Mouse (Mus musculus): Measurements from ENCODE around the gene Mycbp.
"Not testable (repeated sequence)": the region's sequence is repeated elsewhere in the genome, so short reads cannot be mapped to it uniquely, and the experiment has no call there.

Gene Mycbp

GRCm38 (mm10) chr4:123929994-123930393, 25.4 kb downstream of the Mycbp start:
- in situ Hi-C loops (cut with MboI; ENCODE audit: low pct_unique_long_range_greater_than_20kb in 1 of 2, low sequenced_read_pairs in 2 of 2, unreplicated experiment in 1 of 2), result no loop called here

- in situ Hi-C loops (cut with MboI; ENCODE audit: low pct_unique_long_range_greater_than_20kb in 1 of 2, low sequenced_read_pairs in 2 of 2, unreplicated experiment in 1 of 2), result no loop called here
Observed at GRCm38 (mm10) chr4:123934306-123934705, 29.7 kb downstream of the Mycbp start.

GRCm38 (mm10) chr4:123936059-123936458, 31.4 kb downstream of the Mycbp start:
- in situ Hi-C loops (cut with MboI; ENCODE audit: low pct_unique_long_range_greater_than_20kb in 1 of 2, low sequenced_read_pairs in 2 of 2, unreplicated experiment in 1 of 2), result no loop called here

GRCm38 (mm10) chr4:123939838-123940237, 35.2 kb downstream of the Mycbp start:
- in situ Hi-C loops (cut with MboI; ENCODE audit: low pct_unique_long_range_greater_than_20kb in 1 of 2, low sequenced_read_pairs in 2 of 2, unreplicated experiment in 1 of 2), result no loop called here

- in situ Hi-C loops (cut with MboI; ENCODE audit: low pct_unique_long_range_greater_than_20kb in 1 of 2, low sequenced_read_pairs in 2 of 2, unreplicated experiment in 1 of 2), result not testable (repeated sequence)
Observed at GRCm38 (mm10) chr4:123940878-123941277, 36.2 kb downstream of the Mycbp start.

- in situ Hi-C loops (cut with MboI; ENCODE audit: low pct_unique_long_range_greater_than_20kb in 1 of 2, low sequenced_read_pairs in 2 of 2, unreplicated experiment in 1 of 2), result no loop called here
Observed at GRCm38 (mm10) chr4:123946701-123947100, 42.1 kb downstream of the Mycbp start.

GRCm38 (mm10) chr4:123947149-123947548, 42.5 kb downstream of the Mycbp start:
- in situ Hi-C loops (cut with MboI; ENCODE audit: low pct_unique_long_range_greater_than_20kb in 1 of 2, low sequenced_read_pairs in 2 of 2, unreplicated experiment in 1 of 2), result no loop called here

GRCm38 (mm10) chr4:123948901-123949300, 44.3 kb downstream of the Mycbp start:
- in situ Hi-C loops (cut with MboI; ENCODE audit: low pct_unique_long_range_greater_than_20kb in 1 of 2, low sequenced_read_pairs in 2 of 2, unreplicated experiment in 1 of 2), result no loop called here

- in situ Hi-C loops (cut with MboI; ENCODE audit: low pct_unique_long_range_greater_than_20kb in 1 of 2, low sequenced_read_pairs in 2 of 2, unreplicated experiment in 1 of 2), result loop anchor here (10.0 to 25.0 kb wide), 3 partner anchors 165 to 713 kb away; partner anchors contain the start of gene Pou3f1 (in 2 of the 2)
Observed at GRCm38 (mm10) chr4:123949649-123950048, 45.0 kb downstream of the Mycbp start.

- in situ Hi-C loops (cut with MboI; ENCODE audit: low pct_unique_long_range_greater_than_20kb in 1 of 2, low sequenced_read_pairs in 2 of 2, unreplicated experiment in 1 of 2), result loop anchor here (10.0 to 25.0 kb wide), 3 partner anchors 163 to 710 kb away; partner anchors contain the start of gene Pou3f1 (in 2 of the 2)
Observed at GRCm38 (mm10) chr4:123952059-123952458, 47.4 kb downstream of the Mycbp start.

- in situ Hi-C loops (cut with MboI; ENCODE audit: low pct_unique_long_range_greater_than_20kb in 1 of 2, low sequenced_read_pairs in 2 of 2, unreplicated experiment in 1 of 2), result loop anchor here (10.0 to 25.0 kb wide), 3 partner anchors 158 to 705 kb away; partner anchors contain the start of gene Pou3f1 (in 2 of the 2)
Observed at GRCm38 (mm10) chr4:123956703-123957491, 52.3 kb downstream of the Mycbp start.

GRCm38 (mm10) chr4:123957492-123957808, 52.8 kb downstream of the Mycbp start:
- in situ Hi-C loops (cut with MboI; ENCODE audit: low pct_unique_long_range_greater_than_20kb in 1 of 2, low sequenced_read_pairs in 2 of 2, unreplicated experiment in 1 of 2), result loop anchor here (10.0 to 25.0 kb wide), 3 partner anchors 157 to 705 kb away; partner anchors contain the start of gene Pou3f1 (in 2 of the 2)

GRCm38 (mm10) chr4:123957891-123958290, 53.3 kb downstream of the Mycbp start:
- in situ Hi-C loops (cut with MboI; ENCODE audit: low pct_unique_long_range_greater_than_20kb in 1 of 2, low sequenced_read_pairs in 2 of 2, unreplicated experiment in 1 of 2), result loop anchor here (10.0 to 25.0 kb wide), 3 partner anchors 157 to 704 kb away; partner anchors contain the start of gene Pou3f1 (in 2 of the 2)

- in situ Hi-C loops (cut with MboI; ENCODE audit: low pct_unique_long_range_greater_than_20kb in 1 of 2, low sequenced_read_pairs in 2 of 2, unreplicated experiment in 1 of 2), result loop anchor here (25.0 kb wide), 1 partner anchor 701 kb away; the partner anchor contains the start of gene Pou3f1 (in 2 of the 2)
Observed at GRCm38 (mm10) chr4:123960955-123961354, 56.3 kb downstream of the Mycbp start.

All from mouse embryonic stem cell (cell line).